Mouse (Mus musculus): ENCODE results near the gene Tmem135.

DNA sequence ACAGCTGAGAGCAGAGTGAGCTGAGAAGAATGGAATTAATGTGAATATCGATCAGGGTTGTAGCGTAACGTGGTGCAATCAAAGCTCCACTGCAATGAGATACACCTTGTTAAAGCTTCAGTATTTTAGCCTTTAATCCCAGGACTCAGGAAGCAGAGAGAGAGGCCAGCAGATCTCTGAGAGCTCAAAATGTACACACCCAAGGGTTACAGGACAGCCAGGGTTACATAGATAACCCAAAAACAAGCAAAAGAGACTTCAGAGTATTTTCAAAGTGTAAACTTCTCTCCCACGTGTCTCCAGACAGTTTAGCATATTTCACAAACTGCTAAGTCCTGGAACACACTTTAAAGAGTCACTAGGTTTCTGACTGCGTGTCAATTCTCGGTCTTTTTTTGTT is 248.8 kb downstream of the Tmem135 start:
- TF ChIP-seq POLR2A (IDR thresholded peaks at IDR 0.05; ENCODE audit: control insufficient read depth in 1 of 2, insufficient read depth in 1 of 2, low read depth in 1 of 2, low read length in 2 of 2, poor library complexity in 1 of 2) (no peak), GATA1 (IDR thresholded peaks at IDR 0.05; ENCODE audit: low read depth, low read length) (no peak), CTCF (IDR thresholded peaks at IDR 0.05 in 2 of 3, conservative IDR thresholded peaks at IDR 0.05 in 1 of 3; ENCODE audit: control insufficient read depth in 1 of 3, insufficient read depth in 1 of 3, low read depth in 2 of 3, low read length in 3 of 3, poor library complexity in 1 of 3, severe bottlenecking in 1 of 3) (no peak), TCF12 (IDR thresholded peaks at IDR 0.05; ENCODE audit: low read depth, low read length) (no peak)
